Mouse (Mus musculus): ENCODE results near the gene Sarnp.
"Not testable (repeated sequence)": the region's sequence is repeated elsewhere in the genome, so short reads cannot be mapped to it uniquely, and the experiment has no call there.

Gene Sarnp

DNA sequence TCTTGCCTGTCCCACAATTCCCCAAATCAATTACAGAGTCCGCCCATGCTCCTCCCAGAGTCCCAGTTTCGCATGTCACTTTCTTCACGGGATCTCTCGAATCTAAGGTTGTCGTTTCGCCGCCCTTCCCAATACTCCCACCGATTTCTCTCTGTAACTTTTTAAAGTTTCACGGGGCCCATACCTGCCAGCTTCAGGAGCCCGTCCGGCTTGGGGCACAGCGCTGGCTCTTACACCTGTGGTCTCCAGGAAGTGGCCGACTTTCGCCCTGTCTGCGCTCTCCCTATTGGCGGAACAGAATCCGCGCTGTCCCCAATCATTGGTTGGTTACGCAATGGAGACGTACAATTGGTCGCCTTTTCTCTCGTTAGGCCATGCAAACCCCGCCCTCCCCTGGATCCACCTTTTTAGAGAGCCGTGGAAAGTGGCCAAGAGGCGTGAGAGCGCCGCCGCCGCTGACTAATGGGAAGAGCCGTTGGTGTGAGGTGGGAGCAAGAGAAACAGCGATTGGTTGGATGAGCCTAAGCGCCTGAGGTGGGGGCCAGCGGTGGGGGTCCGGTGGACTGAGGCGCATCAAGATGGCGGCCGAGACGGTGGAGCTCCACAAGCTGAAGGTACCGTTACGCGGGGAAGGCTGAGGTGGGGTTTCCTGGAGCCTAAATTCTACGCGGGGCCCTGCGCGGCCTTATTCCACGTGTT is 4.4 kb downstream of the Sarnp start, which contains the start of gene Ormdl2:
Gene Ormdl2 (minus strand): TSS at position 288 of the 699 bp plus-strand sequence.
- DNase-seq: peak; percentile 92

- no peak for DNase-seq
These were observed 5.0 kb downstream of the Sarnp start for GRCm38 (mm10) chr10:128822135-128822534.

DNA sequence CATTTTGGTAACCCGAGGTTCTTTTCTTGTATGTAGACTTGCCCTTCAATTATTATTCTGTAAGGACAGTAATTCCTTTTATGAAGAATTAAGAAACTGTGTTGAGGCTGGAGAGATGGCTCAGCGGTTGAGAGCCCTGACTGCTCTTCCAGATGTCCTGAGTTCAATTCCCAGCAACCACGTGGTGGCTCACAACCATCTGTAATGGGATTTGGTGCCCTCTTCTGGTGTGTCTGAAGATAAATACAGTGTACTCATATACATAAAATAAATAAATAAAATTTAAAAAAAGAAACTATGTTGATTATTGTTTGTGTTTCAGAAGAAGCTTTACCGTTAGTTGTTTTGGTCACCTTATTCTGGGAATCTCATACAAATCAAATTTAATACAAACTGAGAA is 6.0 kb downstream of the Sarnp start:
- not testable (repeated sequence) for DNase-seq

GRCm38 (mm10) chr10:128823821-128824220 is 6.7 kb downstream of the Sarnp start:
- peak; percentile 40 for DNase-seq

- no peak for DNase-seq
These were observed 20.3 kb downstream of the Sarnp start for GRCm38 (mm10) chr10:128837400-128837799.

DNA sequence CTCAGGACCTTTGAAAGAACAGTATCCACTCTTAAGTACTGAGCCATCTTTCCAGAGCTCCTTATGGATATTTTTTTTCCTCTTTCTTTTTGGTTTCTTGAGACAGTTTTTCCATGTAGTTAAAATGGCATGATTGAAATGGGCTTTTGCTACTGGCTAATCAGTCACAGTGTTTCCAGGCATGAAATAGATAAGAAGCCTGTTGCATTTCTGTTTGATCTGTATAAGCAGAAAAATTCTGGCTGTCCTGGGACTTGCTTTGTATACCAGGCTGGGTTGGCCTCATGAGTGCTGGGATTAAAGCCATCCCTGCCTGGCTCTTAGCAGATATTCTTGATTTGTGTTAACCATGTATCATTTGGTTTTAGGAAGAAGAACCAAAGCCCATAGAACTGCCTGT is 22.3 kb downstream of the Sarnp start:
- no peak for DNase-seq

GRCm38 (mm10) chr10:128840612-128841011 is 23.5 kb downstream of the Sarnp start:
- no peak for DNase-seq

DNA sequence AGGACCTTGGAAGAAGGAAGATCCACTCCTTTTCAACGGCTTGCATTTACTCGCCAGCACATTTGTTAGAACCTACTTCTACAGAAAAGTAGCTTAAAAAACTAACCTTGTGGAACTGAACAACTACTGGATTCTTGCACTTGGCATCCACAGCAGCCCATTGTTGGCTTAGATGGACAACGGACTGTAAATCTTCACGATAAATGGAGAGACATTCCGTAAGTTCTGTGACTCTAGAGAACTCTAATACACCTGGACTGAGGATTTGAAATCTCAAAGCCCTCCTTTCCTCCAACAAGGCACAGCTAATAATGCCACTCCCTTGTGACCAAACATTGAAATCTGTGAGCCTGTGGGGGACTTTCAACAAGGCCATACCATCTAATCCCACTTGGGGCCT is 26.1 kb downstream of the Sarnp start:
- no peak for DNase-seq

- DNase-seq: no peak
These were observed 28.4 kb downstream of the Sarnp start for GRCm38 (mm10) chr10:128845516-128845915.

- DNase-seq: no peak
These were observed 29.5 kb downstream of the Sarnp start for GRCm38 (mm10) chr10:128846664-128847063.

DNA sequence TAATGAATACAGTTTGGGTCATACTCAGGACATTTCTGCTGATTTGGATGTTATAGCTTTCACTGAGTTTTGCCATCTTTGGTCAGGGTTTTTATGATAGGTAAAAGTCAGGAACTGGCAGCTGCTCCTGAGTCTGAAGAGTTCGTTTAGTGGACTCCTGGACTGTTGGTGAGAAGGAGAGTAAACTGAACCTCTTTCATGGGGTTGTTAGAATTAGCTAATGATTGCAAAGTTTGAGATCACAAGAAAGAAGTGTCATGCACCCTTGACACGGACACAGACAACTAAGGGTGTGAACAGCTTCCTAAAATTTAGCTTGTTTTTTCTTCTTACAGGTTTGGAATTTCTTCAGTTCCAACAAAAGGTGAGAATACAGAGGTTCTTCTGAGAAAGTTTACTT is 31.3 kb downstream of the Sarnp start:
- DNase-seq: no peak

DNA sequence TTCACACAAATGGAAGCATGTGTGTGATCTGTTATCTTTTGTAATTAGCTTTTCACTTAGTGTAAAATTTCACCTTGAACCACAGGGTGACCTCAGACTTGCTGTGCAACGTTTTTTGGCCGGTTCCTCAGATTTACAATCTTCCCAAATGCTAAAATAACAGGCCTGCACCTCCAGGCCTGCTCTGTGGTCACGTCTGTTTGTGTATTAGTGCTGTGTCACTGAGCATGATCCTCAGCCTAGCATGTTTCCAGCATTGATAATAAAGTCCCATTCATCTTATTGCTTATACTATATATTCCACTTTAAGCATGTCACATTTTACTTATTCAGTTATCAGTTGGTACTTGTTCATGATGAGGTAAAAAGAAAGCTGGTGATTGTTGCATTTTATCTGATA is 33.2 kb downstream of the Sarnp start:
- DNase-seq: no peak

GRCm38 (mm10) chr10:128861176-128861575 is 44.0 kb downstream of the Sarnp start:
- DNase-seq: no peak

- no peak for DNase-seq
These were observed 48.9 kb downstream of the Sarnp start for GRCm38 (mm10) chr10:128866042-128866441.

GRCm38 (mm10) chr10:128866518-128866917 is 49.4 kb downstream of the Sarnp start:
- DNase-seq: no peak

DNA sequence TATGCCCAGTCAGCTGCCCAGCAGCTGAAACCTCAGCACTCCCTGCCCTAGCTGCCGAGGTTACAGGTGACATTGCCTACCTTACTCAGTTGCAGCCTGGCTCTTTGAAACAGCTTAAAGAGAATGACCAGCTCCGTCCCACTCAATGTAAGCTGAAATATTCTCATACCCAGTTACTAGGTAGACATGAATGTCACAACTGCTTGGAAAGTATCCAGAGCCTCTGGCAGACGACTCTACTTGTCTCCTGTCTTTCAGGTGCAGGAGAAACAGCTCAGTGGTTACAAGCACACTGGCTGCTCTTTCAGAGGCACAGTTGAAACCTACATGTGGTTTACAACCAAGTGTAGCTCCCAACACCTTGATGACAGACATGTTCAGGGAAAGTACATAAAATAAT is 53.2 kb downstream of the Sarnp start:
- no peak for DNase-seq

GRCm38 (mm10) chr10:128878291-128878690 is 61.2 kb downstream of the Sarnp start:
- DNase-seq: no peak

DNA sequence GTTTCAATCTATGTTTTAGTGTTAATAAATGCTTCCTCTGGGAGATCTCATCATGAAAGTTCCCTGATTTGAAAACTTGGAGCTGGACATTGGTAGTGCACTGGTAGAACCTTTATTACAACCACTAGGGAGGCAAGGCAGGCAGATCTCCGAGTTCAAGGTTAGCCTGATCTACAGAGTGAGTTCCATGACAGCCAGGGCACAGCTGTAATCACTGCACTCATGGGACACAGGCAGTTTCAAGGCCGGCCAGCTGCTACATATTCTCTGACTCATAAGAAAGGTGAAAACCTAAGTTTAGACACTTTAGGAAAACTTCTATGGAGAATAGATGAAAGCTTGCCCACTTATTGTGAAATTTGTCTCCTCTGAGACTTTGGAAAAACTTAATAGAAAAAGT is 61.7 kb downstream of the Sarnp start:
- DNase-seq: no peak

- DNase-seq: no peak
These were observed 64.9 kb downstream of the Sarnp start for GRCm38 (mm10) chr10:128882067-128882466.

DNA sequence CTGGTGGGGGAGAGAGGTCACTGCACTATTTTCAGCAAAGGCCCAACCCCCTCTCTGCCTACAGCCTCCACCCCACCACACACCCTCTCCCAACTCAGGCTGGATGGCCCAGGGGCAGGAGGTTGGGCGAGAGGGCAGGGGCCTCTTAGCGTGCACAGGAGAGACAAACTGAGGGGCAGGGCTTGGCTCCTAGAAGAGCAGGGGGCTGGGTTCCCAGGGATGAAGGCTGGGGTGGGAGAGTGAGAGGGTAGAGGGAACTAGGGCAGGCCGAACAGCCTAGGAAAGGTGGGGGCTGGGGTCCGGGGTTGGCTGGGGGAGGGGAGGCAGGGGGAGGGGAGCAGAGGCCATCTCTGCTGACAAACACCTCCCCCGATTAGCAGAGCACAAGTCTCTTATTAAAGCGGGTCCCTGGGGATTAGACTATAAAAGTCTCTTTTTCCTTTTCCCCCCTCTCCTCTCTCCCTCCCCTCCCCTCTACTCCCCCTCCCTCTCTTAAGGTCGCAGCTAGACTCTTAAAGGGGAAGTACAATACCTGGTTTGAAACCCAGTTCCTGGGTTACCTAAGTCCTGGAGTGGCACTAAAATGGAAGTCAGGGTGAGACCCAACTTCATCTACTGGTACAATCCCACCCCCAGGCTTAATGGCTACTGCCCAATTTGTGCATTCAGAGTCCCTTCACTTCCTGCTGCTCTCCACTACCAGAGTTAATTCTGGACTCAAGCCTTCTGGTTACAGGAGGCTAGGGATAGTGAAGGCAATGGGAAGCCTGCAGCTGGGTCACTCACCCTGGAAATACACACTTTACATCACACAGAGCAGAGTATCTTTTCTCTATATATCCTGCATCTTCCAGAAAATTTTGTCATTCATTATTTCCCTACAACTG is 72.1 kb downstream of the Sarnp start:
- peak; percentile 20 for DNase-seq

DNA sequence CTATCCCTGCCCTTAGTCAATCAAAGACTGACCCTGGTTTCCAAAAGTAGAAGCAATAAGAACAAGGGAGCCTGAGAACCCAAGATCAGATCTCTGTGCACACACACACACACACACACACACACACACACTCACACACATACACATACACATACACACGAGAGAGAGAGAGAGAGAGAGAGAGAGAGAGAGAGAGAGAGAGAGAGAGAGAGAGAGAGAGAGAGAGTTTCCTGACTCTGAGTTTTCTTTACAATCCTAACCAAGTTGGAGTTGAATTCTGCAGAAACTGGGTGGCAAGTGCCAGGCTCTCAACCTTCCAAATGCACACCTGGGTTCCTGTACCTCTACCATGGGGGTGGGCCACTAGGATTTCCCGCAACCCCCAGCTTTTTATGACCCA is 72.7 kb downstream of the Sarnp start:
- no peak for DNase-seq

DNA sequence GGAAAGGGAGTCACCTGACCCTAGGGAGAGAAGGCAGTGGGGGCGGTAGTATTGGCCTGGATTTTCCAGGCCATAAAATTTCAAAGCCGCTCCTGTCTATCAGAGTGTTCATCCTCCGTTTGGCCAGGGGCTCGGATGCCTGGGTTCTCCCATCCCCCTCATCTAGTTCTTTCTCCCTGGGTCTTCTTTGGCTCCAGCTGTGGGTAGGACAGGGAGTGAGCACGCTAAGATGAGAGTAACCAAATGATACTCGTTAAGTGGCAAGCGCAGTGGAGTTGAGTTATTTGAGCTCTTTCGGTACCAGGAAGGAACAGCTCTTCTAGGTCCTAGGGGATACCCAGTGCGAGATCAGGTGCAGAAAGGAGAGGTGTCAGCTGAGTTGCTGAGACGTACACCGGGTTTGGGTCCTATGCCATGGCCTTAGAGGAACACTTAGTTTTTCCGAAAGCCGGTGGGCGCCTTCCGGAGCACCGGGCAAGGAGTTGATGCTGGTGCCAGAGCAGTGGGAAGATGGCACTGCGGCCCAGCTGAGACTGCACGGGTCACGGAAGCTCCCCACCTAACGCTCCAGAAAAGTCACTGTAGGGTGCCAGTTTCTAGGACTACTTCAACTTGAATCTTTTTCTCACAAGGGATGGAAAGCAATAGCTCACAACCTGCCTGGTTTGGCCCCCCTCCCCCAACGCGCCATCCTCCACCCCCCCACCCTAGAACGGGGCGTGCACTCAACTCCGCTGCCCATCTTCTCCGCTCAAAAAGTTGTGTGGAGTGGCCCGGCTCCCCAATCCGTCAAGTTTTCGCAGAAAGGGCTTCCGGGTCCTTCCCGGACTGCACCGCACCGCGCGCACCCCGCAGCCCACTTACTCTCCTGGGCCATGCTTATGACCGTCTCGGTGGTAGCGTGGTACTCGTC is 73.5 kb downstream of the Sarnp start:
- DNase-seq: peak; percentile 68
